Mouse (Mus musculus) liver, embryonic 12.5 days (tissue): Measurements from ENCODE around the gene Ppp1r12a. TPM values are rescaled to one million over a fixed set of nuclear protein-coding genes. Genes with fewer than 3 reads are reported as not detected.

ENCODE experiments used
- ATAC-seq: fragments of 200-750 bp; cut with Nextera tagmentation; 2 replicates; pipeline ENCODE4 v1.8.0; 2017; ENCODE audit warnings: moderate number of reproducible peaks, mild to moderate bottlenecking, moderate library complexity
- H3K27ac ChIP-seq: fragments of 300-500 bp; sonication (generic); 2 replicates; pipeline ENCODE4 v1.5.1; 2016; ENCODE audit warnings: mild to moderate bottlenecking
- H3K27me3 ChIP-seq: fragments of 300-500 bp; sonication (generic); replicated peaks from 2 replicates; pipeline ENCODE4 v1.6.1; 2016; ENCODE audit warnings: mild to moderate bottlenecking, moderate library complexity
- H3K36me3 ChIP-seq: fragments of 300-500 bp; sonication (generic); 2 replicates; pipeline ENCODE4 v1.6.1; 2016; ENCODE audit warnings: mild to moderate bottlenecking, moderate library complexity
- H3K4me1 ChIP-seq: fragments of 300-500 bp; sonication (generic); 2 replicates; pipeline ENCODE4 v1.6.1; 2016
- H3K4me2 ChIP-seq: fragments of 300-500 bp; sonication (generic); 2 replicates; pipeline ENCODE4 v1.6.1; 2016; ENCODE audit warnings: mild to moderate bottlenecking, moderate library complexity
- H3K4me3 ChIP-seq: fragments of 300-500 bp; sonication (generic); 2 replicates; pipeline ENCODE4 v1.5.1; 2016; ENCODE audit warnings: mild to moderate bottlenecking, moderate library complexity
- H3K9ac ChIP-seq: fragments of 300-500 bp; sonication (generic); 2 replicates; pipeline ENCODE4 v1.6.1; 2016; ENCODE audit warnings: mild to moderate bottlenecking, moderate library complexity
- H3K9me3 ChIP-seq: fragments of 300-500 bp; sonication (generic); replicated peaks from 2 replicates; pipeline ENCODE4 v1.6.1; 2016; ENCODE audit warnings: mild to moderate bottlenecking, moderate library complexity
- WGBS: fragments of 180-500 bp; shearing (Covaris S2); methylation state at CpG from one replicate; pipeline ENCODE4 v1.1.7; 2016; ENCODE audit not compliant: insufficient replicate concordance; 5-methylcytosine and 5-hydroxymethylcytosine counted together
- polyA plus RNA-seq: library from polyadenylated mRNA; unstranded; fragments of >200 nt; fragmentation: Nextera tagmentation; extraction: Ambion mirVana; gene quantifications from 2 replicates; pipeline ENCODE4 v1.2.1, GENCODE M21; 2016

The Ppp1r12a gene
- polyA plus RNA-seq, 1 experiment from 2014 or later, result 51.8 TPM

DNA sequence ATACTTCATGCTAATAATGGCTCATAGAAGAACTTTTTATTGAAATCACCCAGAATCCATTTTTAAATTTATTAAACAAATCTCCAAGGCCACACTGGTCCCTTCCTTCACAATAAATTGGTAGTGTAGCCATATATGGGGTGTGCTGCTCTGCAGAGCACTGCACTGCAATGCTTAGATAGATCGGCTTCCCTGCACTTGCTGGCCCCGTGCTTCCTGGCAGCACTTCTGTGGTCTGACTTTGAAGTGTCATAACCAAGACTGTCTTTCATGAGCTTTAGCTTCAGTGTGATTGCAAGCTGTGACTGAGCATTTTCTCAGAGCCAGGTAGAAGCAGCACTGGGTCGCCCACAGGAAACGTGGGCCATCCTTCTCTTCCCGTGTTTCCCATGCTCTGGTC is 5.8 kb downstream of the Ppp1r12a start:
- Histone ChIP-seq H3K4me3 (no peak overlapping the region), H3K27ac (no peak overlapping the region), H3K4me2 (peak overlapping the region; percentile 1; the same call in 1 of the 2 replicates), H3K9me3 (no peaks in the 10 kb centered on the region), H3K27me3 (no peaks in the 10 kb centered on the region), H3K4me1 (peaks cover 59% of the 10 kb centered on the region), H3K36me3 (peaks cover 6% of the 10 kb centered on the region; the same call in 1 of the 2 replicates), H3K9ac (no peak overlapping the region)
- 20% methylated on average over 5 of the region's 5 CpGs for WGBS
- peak; percentile 56 for ATAC-seq

DNA sequence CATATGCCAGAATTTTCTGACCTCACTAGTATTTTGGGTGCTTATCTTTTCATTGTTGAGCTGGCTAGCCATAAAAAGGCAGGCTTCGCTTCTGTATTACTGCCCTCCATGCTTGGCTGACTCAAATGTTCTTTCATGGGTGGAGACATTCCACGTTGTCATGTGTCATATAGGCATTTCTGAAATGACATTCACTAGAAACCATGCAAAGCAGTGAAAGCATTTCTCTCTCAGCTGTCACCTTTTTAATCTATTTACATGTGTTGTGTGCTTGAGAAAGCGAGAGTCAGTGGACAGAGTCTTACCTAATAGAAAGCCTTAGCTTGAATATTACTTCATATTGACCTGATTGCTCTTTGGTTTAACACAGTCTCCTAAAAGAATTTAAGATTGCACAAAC is 8.8 kb downstream of the Ppp1r12a start:
- Histone ChIP-seq H3K27me3 (no peaks in the 10 kb centered on the region), H3K4me2 (no peak overlapping the region), H3K4me3 (no peak overlapping the region), H3K4me1 (peaks cover 65% of the 10 kb centered on the region), H3K36me3 (no peaks in the 10 kb centered on the region), H3K27ac (no peak overlapping the region), H3K9me3 (no peaks in the 10 kb centered on the region), H3K9ac (no peak overlapping the region)
- WGBS, result 77% methylated on average over 3 of the region's 3 CpGs
- ATAC-seq, result no peak

DNA sequence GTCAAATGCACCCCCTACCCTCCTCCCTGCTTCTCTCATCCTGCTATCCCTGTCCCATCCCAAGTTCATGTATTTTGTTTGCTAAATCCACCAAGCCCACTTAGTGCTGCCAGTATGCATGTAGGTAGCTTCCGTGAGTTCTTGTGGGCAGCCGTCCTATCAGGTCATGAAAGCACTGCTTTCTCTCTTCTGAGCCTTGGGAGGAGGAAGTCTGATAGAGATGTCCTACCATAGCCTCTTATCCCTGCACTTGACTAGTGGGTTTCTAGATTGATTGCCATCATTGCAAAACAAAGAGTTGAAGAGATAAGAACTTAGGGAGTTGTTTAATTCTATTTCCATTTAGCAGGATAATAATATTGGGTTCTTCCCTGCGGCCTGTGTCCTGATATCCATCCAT is 9.6 kb downstream of the Ppp1r12a start:
- H3K27ac ChIP-seq, result no peak overlapping the region
- no peaks in the 10 kb centered on the region for H3K9me3 ChIP-seq
- no peaks in the 10 kb centered on the region for H3K36me3 ChIP-seq
- no peak overlapping the region for H3K4me2 ChIP-seq
- H3K4me3 ChIP-seq, result no peak overlapping the region
- 34% methylated on average over 3 of the region's 3 CpGs for WGBS
- ATAC-seq, result no peak
- H3K27me3 ChIP-seq, result no peaks in the 10 kb centered on the region
- peaks cover 68% of the 10 kb centered on the region for H3K4me1 ChIP-seq
- no peak overlapping the region for H3K9ac ChIP-seq

DNA sequence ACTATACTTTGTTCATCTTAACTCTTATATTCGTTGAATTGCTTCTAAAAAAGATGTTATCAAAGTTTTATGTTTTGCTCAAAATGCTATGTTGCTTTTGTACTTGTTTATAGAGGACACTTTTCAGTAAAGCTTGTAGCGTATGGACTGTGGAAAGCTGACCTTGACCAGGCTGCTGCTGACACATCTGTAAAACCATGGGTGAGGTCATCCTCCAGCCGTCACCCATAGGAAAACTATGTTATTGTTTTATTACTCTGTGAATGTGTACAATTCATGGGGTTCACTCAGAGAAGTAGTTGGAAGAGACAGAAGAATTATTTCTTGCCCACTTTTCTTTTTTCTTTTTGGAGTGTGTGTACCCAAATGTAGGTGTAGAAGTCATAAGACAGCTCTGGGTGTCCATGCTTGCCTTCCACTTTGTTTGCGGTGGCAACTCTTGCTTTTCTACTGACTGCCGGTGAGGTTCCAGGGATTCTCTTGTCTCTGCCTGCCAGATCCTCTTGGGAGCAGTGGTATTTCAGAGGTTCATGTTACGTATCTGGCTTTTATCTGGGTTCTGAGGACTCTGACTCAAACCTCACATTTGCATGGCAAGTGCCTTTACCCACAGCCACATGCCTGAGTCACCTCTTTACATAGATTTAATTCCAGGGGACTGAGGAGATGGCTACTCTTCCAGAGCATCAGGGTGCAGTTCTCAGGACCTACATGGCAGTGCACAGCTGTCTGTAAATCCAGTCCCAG is 11.0 kb downstream of the Ppp1r12a start:
- Histone ChIP-seq H3K27me3 (no peaks in the 10 kb centered on the region), H3K4me3 (no peak overlapping the region), H3K4me1 (peaks cover 66% of the 10 kb centered on the region), H3K4me2 (peak overlapping the region; percentile 32), H3K27ac (peak overlapping the region; percentile 8; the same call in 1 of the 2 replicates), H3K36me3 (no peaks in the 10 kb centered on the region), H3K9ac (no peak overlapping the region), H3K9me3 (no peaks in the 10 kb centered on the region)
- 53% methylated on average over 6 of the region's 6 CpGs for WGBS
- ATAC-seq, result peak; percentile 42

DNA sequence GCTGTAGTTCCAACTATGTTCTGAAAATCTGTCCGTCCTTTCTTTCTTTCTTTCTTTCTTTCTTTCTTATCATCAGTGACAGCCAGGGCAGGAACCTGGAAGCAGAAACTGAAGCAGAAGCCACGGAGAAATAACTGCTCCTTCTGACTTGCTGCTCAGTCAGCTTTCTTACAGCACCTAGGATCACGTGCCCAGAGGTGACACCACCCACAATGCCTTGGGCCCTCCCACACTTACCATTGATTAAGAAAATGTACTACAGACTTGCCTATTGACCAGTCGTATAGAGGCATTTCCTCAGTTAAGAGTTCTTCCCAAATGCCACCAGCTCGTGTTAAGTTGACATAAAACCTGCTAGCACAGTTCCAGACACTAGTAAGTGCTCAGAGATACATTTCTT is 12.1 kb downstream of the Ppp1r12a start:
- 35% methylated on average over 5 of the region's 5 CpGs for WGBS
- H3K4me1 ChIP-seq, result peaks cover 72% of the 10 kb centered on the region
- H3K9me3 ChIP-seq, result no peaks in the 10 kb centered on the region
- no peaks in the 10 kb centered on the region for H3K36me3 ChIP-seq
- no peak overlapping the region for H3K4me3 ChIP-seq
- peak; percentile 81 for ATAC-seq
- H3K9ac ChIP-seq, result no peak overlapping the region
- H3K27me3 ChIP-seq, result no peaks in the 10 kb centered on the region
- H3K4me2 ChIP-seq, result peak overlapping the region; percentile 24; the same call in 1 of the 2 replicates
- peak overlapping the region; percentile 54; the same call in 1 of the 2 replicates for H3K27ac ChIP-seq

DNA sequence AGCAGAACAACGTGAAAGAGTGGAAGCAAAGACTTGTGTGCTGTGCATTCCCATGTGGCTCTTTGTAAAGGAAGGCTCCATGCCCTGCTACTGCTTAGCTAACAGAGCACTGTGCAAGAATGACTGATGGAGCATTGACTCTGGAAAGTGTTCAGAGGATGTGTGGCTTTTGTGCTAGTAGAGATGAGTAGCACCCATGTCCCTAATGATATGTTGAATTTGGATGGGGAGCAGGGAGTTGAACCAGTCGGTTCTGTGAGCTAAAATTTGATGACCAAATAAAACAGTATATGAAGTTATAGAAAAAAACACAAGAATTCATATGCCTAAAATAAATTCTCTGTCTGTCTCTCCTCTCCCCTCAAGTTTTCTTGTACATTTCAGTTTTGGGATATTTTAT is 13.9 kb downstream of the Ppp1r12a start:
- H3K36me3 ChIP-seq, result no peaks in the 10 kb centered on the region
- H3K27ac ChIP-seq, result no peak overlapping the region
- WGBS, result 65% methylated on average over 2 of the region's 2 CpGs
- no peak overlapping the region for H3K9ac ChIP-seq
- no peaks in the 10 kb centered on the region for H3K9me3 ChIP-seq
- H3K4me3 ChIP-seq, result no peak overlapping the region
- peaks cover 74% of the 10 kb centered on the region for H3K4me1 ChIP-seq
- no peak for ATAC-seq
- no peaks in the 10 kb centered on the region for H3K27me3 ChIP-seq
- no peak overlapping the region for H3K4me2 ChIP-seq

DNA sequence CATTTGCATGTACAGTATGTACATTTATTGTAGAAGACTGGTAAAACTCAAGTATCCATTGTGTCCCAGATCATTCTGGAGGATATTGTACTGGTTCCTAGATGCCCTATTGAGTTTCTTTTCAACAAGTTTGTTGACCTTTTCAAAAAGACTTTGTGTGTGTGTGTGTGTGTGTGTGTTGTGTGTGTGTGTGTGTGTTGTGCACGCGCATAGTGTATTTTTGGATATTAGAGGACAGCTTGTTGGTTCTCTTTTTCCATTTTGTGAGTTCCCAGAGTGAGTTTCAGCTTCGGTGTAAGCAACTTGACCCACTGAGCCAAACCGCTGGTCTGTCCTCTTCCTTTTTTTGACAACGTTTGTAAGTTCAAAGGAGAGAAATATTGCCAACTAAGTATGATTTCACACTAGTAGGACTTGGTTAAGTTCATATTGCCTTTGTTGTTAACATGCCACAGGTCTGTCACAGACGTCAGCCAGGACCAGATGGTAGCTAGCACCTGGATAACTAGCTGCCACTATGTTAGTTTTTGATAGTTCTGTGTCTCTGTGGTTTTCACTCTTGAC is 16.4 kb downstream of the Ppp1r12a start:
- Histone ChIP-seq H3K4me2 (no peak overlapping the region), H3K27me3 (no peaks in the 10 kb centered on the region), H3K36me3 (no peaks in the 10 kb centered on the region), H3K27ac (peak overlapping the region; percentile 51; the same call in 1 of the 2 replicates), H3K4me3 (no peak overlapping the region), H3K9me3 (no peaks in the 10 kb centered on the region), H3K4me1 (peaks cover 71% of the 10 kb centered on the region), H3K9ac (no peak overlapping the region)
- 51% methylated on average over 6 of the region's 6 CpGs for WGBS
- no peak for ATAC-seq

DNA sequence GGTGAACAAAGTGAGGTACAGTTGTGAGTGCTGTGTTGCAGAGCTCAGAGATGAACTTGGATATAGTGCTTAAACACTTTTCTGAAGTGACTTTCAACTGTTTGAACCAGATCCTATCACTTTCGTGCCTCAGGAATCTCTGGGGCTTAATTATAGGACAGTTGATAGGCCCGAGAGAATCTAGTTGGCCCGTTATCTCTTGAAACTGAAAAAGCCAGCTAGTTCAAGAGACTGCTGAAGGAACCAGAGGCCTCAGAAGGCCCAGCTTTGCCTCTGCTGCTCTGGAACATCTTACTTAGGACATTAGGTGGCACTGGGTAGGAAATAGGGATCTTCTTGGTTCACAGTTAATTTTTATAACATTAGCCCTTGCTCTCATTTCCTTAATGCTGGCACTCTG is 17.4 kb downstream of the Ppp1r12a start:
- Histone ChIP-seq H3K9me3 (no peaks in the 10 kb centered on the region), H3K9ac (no peak overlapping the region), H3K27ac (peak overlapping the region; percentile 51; the same call in 1 of the 2 replicates), H3K27me3 (no peaks in the 10 kb centered on the region), H3K4me2 (no peak overlapping the region), H3K4me1 (peaks cover 63% of the 10 kb centered on the region), H3K4me3 (no peak overlapping the region), H3K36me3 (no peaks in the 10 kb centered on the region)
- peak; percentile 38; the same call in 1 of the 2 replicates for ATAC-seq
- 8% methylated on average over 3 of the region's 3 CpGs for WGBS

DNA sequence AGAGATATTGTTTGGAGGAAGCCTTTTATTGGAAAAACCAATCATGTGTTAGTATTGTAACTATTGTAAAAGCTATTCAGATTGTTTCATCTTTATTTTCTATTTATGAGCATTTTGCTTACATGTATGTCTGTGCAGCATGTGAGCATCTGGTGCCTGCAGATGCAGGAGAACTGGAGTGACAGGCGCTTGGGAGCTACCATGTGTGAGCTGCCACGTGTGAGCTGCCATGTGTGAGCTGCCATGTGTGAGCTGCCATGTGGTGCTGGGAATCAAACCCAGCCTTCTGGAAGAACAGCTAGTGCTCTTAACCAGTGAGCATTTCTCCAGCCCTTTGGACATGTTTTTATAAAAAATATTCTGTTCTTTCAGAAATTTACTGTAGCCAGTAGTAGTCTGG is 18.3 kb downstream of the Ppp1r12a start:
- no peaks in the 10 kb centered on the region for H3K9me3 ChIP-seq
- H3K4me2 ChIP-seq, result no peak overlapping the region
- no peak for ATAC-seq
- H3K4me1 ChIP-seq, result peaks cover 61% of the 10 kb centered on the region
- H3K9ac ChIP-seq, result no peak overlapping the region
- WGBS, result 68% methylated on average over 2 of the region's 2 CpGs
- H3K4me3 ChIP-seq, result no peak overlapping the region
- H3K27me3 ChIP-seq, result no peaks in the 10 kb centered on the region
- no peaks in the 10 kb centered on the region for H3K36me3 ChIP-seq
- no peak overlapping the region for H3K27ac ChIP-seq

DNA sequence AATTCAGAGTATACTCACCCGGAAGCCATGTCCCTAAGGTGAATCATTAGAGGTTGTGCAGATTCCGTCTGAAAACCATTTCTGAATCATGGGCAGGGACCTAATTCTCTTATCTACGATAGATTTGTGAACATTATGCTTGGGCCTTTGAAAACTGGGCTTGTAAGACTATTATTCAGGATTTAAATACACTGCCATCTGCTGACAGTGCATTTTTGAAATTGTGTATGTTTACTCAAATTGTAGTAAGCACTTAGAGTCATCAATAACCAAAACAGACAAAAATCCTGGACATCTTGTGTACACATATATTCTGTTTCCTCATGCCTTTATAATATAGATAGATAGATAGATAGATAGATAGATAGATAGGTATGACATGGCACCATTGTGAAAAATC is 19.9 kb downstream of the Ppp1r12a start:
- ATAC-seq, result no peak
- H3K27me3 ChIP-seq, result no peaks in the 10 kb centered on the region
- no peak overlapping the region for H3K9ac ChIP-seq
- H3K27ac ChIP-seq, result no peak overlapping the region
- peaks cover 51% of the 10 kb centered on the region for H3K4me1 ChIP-seq
- WGBS, result 78% methylated on average over 3 of the region's 3 CpGs
- H3K4me3 ChIP-seq, result no peak overlapping the region
- no peaks in the 10 kb centered on the region for H3K36me3 ChIP-seq
- no peaks in the 10 kb centered on the region for H3K9me3 ChIP-seq
- H3K4me2 ChIP-seq, result no peak overlapping the region

DNA sequence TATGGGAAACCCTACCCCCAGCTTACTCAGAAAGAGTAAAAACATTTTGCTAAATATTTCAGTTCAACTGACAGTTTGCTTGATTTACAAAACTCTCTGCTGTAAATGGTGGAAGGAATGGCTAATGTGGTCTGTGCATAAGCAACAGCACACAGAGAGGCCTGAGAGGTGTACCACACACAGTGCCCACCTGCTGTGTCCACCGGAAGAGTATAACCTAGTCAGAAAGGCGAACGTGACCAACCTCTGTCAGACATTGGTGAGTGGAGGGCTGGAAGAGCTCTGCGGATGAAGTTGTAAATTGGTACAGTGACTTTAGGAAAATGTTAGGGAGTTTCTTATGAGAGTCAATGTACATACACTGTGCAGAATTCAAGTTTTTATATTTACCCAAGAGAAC is 20.4 kb downstream of the Ppp1r12a start:
- no peak overlapping the region for H3K4me2 ChIP-seq
- H3K27ac ChIP-seq, result no peak overlapping the region
- no peak for ATAC-seq
- no peaks in the 10 kb centered on the region for H3K9me3 ChIP-seq
- H3K27me3 ChIP-seq, result no peaks in the 10 kb centered on the region
- H3K4me1 ChIP-seq, result peaks cover 51% of the 10 kb centered on the region
- 88% methylated on average over 4 of the region's 4 CpGs for WGBS
- no peaks in the 10 kb centered on the region for H3K36me3 ChIP-seq
- H3K4me3 ChIP-seq, result no peak overlapping the region
- H3K9ac ChIP-seq, result no peak overlapping the region

DNA sequence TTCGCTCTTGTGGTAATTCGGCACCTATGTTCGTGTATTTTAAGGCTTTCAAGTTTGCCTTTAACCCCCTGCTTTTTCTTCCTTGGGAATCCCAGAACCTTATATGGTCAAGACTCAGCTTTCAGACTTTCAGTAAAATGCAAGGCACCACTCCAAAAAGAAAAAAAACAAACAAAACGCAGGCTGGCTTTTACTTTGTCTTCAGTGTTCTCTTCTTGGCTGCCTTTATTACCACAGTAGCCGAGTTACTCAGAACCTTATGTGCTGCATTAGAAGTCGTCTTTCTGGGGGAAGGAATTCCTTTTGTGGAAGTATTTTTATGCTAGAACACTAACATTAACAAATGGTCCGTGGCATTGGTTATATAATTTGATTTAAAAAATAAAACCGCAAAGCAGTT is 22.8 kb downstream of the Ppp1r12a start:
- no peak overlapping the region for H3K27ac ChIP-seq
- no peaks in the 10 kb centered on the region for H3K27me3 ChIP-seq
- H3K36me3 ChIP-seq, result 0 out of 2 replicates have a peak, but pooled peaks cover 3% of the 10 kb centered on the region
- 81% methylated on average over 8 of the region's 8 CpGs for WGBS
- H3K4me1 ChIP-seq, result peaks cover 39% of the 10 kb centered on the region
- no peak overlapping the region for H3K9ac ChIP-seq
- no peak overlapping the region for H3K4me3 ChIP-seq
- no peak for ATAC-seq
- H3K4me2 ChIP-seq, result no peak overlapping the region
- no peaks in the 10 kb centered on the region for H3K9me3 ChIP-seq
